Mouse (Mus musculus): ENCODE measurements around the gene Chid1.

GRCm38 (mm10) chr7:141463824-141464602 lies 75.6 kb downstream of the Chid1 start:
- no peak for TF ChIP-seq CTCF (IDR thresholded peaks at IDR 0.05)
- peak; percentile 85 for TF ChIP-seq EP300 (IDR thresholded peaks at IDR 0.05)
